Mouse (Mus musculus) liver, embryonic 11.5 days (tissue): Measurements from ENCODE around the gene Med1. TPM values are rescaled to one million over a fixed set of nuclear protein-coding genes. Genes with fewer than 3 reads are reported as not detected.

ENCODE experiments used
- ATAC-seq: fragments of 200-750 bp; cut with Nextera tagmentation; replicated peaks from 2 replicates; pipeline ENCODE4 v1.8.0; 2017; ENCODE audit warnings: moderate number of reproducible peaks, mild to moderate bottlenecking, moderate TSS enrichment, moderate library complexity; ENCODE audit not compliant: low FRiP score
- DNase-seq: peaks from one replicate; pipeline ENCODE4 v3.0.0-alpha.2; 2017; ENCODE audit warnings: low spot score
- H3K27ac ChIP-seq: fragments of 300-500 bp; sonication (generic); 2 replicates; pipeline ENCODE4 v1.5.1; 2014; ENCODE audit warnings: mild to moderate bottlenecking, low read depth, low read length, control low read depth
- H3K27me3 ChIP-seq: fragments of 300-500 bp; sonication (generic); replicated peaks from 2 replicates; pipeline ENCODE4 v1.6.1; 2014; ENCODE audit warnings: low read length, mixed read lengths; ENCODE audit not compliant: control insufficient read depth, insufficient read depth
- H3K36me3 ChIP-seq: fragments of 300-500 bp; sonication (generic); 2 replicates; pipeline ENCODE4 v1.6.1; 2014; ENCODE audit warnings: mild to moderate bottlenecking, low read length, moderate library complexity, mixed read lengths; ENCODE audit not compliant: control insufficient read depth, insufficient read depth
- H3K4me1 ChIP-seq: fragments of 300-500 bp; sonication (generic); replicated peaks from 2 replicates; pipeline ENCODE4 v1.6.1; 2014; ENCODE audit warnings: low read length, mixed read lengths; ENCODE audit not compliant: control insufficient read depth, insufficient read depth
- H3K4me2 ChIP-seq: fragments of 300-500 bp; sonication (generic); 2 replicates; pipeline ENCODE4 v1.6.1; 2014; ENCODE audit warnings: mild to moderate bottlenecking, control low read depth, moderate library complexity
- H3K4me3 ChIP-seq: fragments of 300-500 bp; sonication (generic); 2 replicates; pipeline ENCODE4 v1.5.1; 2014; ENCODE audit warnings: low read depth, low read length, control low read depth
- H3K9ac ChIP-seq: fragments of 300-500 bp; sonication (generic); 2 replicates; pipeline ENCODE4 v1.6.1; 2014; ENCODE audit warnings: low read depth, low read length, control low read depth
- H3K9me3 ChIP-seq: fragments of 300-500 bp; sonication (generic); 2 replicates; pipeline ENCODE4 v1.6.1; 2016; ENCODE audit warnings: low read length, inconsistent platforms, mixed read lengths; ENCODE audit not compliant: control insufficient read depth
- WGBS: fragments of 180-500 bp; shearing (Covaris S2); extraction: QIAGEN DNeasy Blood & Tissue Kit; methylation state at CpG from one replicate; pipeline ENCODE4 v1.1.7; 2014; 5-methylcytosine and 5-hydroxymethylcytosine counted together
- polyA plus RNA-seq: library from polyadenylated mRNA; unstranded; fragments of >200 nt; fragmentation: Nextera tagmentation; extraction: Ambion mirVana; gene quantifications from 2 replicates; pipeline ENCODE4 v1.2.1, GENCODE M21; 2014

The Med1 gene
- polyA plus RNA-seq, 1 experiment from 2014 or later: 61.4 TPM

DNA sequence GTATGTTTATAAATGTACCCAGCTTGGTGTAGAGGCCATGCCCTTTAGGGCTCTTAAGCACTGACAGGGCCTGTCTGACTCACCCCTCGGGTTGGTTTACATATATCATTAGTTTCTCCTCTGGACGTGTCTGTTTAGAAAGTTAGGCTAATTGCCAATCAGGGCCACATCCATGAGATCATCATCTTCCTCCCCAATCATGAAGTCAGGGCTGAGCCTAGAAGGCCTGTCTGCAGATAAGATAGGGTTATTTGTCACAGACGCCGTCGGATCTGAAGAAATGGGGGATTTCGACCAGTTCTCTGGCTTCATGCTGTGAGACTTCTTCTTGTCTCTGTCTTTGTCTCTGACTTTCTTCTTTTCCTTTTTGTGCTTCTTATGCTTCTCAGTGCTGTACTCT lies 38.0 kb downstream of the Med1 start:
- peaks cover 27% of the 10 kb centered on the region for H3K36me3 ChIP-seq
- H3K9me3 ChIP-seq: no peaks in the 10 kb centered on the region
- no peaks in the 10 kb centered on the region for H3K4me1 ChIP-seq
- H3K9ac ChIP-seq: no peak overlapping the region
- H3K27me3 ChIP-seq: no peaks in the 10 kb centered on the region
- DNase-seq: no peak
- no peak overlapping the region for H3K27ac ChIP-seq
- ATAC-seq: no peak
- 80% methylated on average over 6 of the region's 6 CpGs for WGBS
- H3K4me2 ChIP-seq: no peak overlapping the region
- H3K4me3 ChIP-seq: no peak overlapping the region

DNA sequence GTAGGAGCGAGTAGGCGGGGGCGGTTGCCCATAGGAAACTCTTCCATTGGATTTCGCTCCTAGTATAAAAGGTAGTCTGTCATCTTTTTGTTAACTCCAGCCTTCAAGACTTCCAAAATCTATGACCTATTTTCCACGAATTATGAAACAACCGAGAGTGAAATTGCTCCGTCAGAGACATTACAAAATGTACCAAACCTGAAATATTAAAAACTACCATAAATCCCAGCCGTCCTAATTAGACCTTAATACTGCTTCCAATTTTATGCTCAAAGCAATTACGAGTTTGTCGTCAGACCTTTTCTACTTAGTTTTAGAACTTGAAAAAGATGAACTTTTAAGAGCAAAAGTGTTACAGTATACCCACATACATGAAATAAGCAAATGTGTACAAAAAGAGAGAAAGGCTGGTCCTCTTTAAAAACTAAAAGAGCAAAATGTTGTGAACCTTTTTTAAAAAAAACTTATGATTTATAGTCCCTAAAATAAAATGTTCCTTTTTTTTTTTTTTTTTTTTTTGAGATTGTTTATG lies 42.4 kb downstream of the Med1 start:
- Histone ChIP-seq H3K36me3 (peaks cover 4% of the 10 kb centered on the region; the same call in 1 of the 2 replicates), H3K27me3 (no peaks in the 10 kb centered on the region), H3K9ac (no peak overlapping the region), H3K4me2 (peak overlapping the region; percentile 99), H3K27ac (no peak overlapping the region), H3K4me1 (peaks cover 6% of the 10 kb centered on the region; the same call in 1 of the 2 replicates), H3K9me3 (no peaks in the 10 kb centered on the region), H3K4me3 (peak overlapping the region; percentile 95)
- DNase-seq (no peak), ATAC-seq (no peak)
- WGBS: 8% methylated on average over 10 of the region's 10 CpGs

DNA sequence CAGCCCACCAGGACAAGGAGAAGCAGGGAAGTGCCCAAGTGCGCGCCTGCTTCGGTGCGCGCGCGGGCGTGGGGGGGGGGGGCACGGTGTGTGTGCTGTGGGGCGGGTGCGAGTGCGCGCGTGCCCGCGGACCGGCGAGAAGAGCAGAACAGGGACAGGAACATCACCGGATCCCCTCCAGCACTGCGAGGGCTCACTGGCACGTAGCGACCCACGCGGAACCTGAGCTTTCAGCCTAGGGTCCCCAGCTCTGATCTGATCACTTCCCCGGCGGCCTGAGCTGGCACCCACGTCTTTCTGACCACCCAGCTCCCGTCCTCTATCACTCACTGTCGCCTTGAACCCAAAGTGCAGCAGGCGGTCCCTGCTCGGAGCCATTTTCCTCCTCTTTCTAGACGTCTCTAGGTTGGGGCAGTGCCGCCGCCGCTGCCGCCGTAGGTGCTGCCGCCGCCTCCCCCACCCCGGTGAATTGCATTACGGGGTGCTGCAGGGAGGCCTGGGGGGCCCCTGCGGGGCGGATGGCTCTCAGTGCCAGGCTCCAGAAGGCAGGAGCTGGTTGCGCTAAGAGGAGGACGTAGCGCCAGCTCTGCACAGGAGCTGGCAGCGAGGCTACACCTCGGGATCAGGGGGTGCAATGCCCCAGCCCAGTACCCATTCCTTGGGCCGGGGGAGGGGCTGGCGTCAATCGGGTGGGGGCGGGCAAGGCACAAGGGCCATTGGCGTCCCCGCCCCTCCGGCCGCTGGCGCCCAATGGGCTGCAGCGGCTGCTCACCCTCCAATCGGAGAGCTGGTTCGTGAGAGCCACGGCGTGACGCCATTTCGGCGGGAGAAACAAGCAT lies 43.1 kb downstream of the Med1 start, which contains the start of gene Fbxl20:
Fbxl20 (minus strand) TSS at position 618 of the 839 bp plus-strand sequence.
- Histone ChIP-seq H3K4me3 (peak within 1 kb of the TSS; percentile 95), H3K36me3 (peaks cover 3% of the 10 kb centered on the region; the same call in 1 of the 2 replicates), H3K27ac (peak within 1 kb of the TSS; percentile 88), H3K9ac (peak within 1 kb of the TSS; percentile 92), H3K9me3 (no peaks in the 10 kb centered on the region), H3K27me3 (no peaks in the 10 kb centered on the region), H3K4me1 (peaks cover 6% of the 10 kb centered on the region; the same call in 1 of the 2 replicates), H3K4me2 (peak within 1 kb of the TSS; percentile 99)
- ATAC-seq (peak; percentile 85), DNase-seq (peak; percentile 85)
- WGBS: under 1% methylated on average over 46 of the region's 65 CpGs

DNA sequence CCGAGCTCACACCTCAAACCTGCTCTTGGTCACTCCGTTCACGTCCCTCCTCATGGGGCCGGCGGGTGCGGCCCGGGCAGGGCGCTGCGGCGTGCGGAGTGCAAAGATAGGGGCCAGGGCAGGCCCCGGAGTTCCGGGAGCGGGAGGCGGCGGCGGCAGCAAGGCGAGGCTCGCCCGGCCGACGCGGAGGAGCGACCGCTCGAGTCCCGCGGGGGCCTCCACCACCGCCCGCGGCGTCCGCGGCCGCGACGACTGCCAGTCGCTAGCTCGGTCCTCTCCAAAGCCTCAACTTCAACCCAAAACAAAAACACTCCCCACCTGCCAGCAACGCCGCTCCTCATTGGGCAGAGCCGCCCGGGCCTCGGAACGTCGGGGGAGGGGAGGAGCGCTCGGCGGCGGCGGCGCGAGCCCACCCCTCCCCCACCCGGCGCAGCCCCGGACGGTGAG lies 43.8 kb downstream of the Med1 start:
- peak; percentile 97 for DNase-seq
- Histone ChIP-seq H3K27me3 (no peaks in the 10 kb centered on the region), H3K4me3 (peak overlapping the region; percentile 95), H3K4me2 (peak overlapping the region; percentile 99), H3K36me3 (no peaks in the 10 kb centered on the region; the same call in 1 of the 2 replicates), H3K9me3 (no peaks in the 10 kb centered on the region), H3K4me1 (peaks cover 6% of the 10 kb centered on the region; the same call in 1 of the 2 replicates), H3K27ac (peak overlapping the region; percentile 88), H3K9ac (peak overlapping the region; percentile 92)
- under 1% methylated on average over 40 of the region's 57 CpGs for WGBS
- peak; percentile 86 for ATAC-seq

DNA sequence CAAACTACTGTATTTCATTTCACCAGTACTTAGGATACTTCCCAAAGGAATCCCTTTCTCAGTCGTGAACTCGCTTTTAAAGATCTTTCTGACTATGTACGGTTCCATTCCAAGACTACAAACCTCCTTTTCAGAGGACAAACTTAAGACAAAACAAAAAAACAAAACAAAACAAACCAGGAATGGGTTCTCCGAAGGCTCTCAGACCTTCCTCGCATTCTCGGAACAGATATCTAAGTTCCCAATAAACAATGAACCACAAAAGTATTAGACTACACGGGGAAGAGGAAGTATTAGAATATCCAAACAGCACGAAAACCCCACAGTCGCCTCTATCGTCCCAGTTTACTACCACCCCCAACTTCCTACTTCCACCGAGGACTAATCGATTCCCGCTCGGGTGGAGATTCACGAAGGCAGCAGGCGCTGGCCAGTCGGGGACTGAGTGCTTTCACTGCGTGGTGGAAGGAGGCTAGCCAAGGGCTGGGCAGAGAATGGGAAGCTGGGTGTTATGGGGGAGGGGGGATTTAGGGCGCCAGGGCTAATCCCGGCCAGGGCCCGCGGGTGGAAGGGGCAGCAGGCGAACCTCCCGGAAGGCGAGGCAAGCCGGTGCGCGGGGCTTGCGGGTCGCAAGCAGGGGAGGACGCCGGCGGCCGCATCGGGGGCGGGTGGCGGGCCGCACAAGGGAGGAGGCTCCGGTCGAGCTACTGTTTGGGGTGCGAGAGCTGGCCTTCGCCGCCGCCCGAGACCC lies 44.4 kb downstream of the Med1 start:
- Histone ChIP-seq H3K9ac (peak overlapping the region; percentile 92), H3K4me3 (peak overlapping the region; percentile 95), H3K27me3 (no peaks in the 10 kb centered on the region), H3K4me1 (peaks cover 6% of the 10 kb centered on the region; the same call in 1 of the 2 replicates), H3K36me3 (no peaks in the 10 kb centered on the region; the same call in 1 of the 2 replicates), H3K4me2 (peak overlapping the region; percentile 99), H3K27ac (peak overlapping the region; percentile 88), H3K9me3 (no peaks in the 10 kb centered on the region)
- WGBS: 2% methylated on average over 45 of the region's 45 CpGs
- ATAC-seq: peak; percentile 24
- DNase-seq: peak; percentile 63

DNA sequence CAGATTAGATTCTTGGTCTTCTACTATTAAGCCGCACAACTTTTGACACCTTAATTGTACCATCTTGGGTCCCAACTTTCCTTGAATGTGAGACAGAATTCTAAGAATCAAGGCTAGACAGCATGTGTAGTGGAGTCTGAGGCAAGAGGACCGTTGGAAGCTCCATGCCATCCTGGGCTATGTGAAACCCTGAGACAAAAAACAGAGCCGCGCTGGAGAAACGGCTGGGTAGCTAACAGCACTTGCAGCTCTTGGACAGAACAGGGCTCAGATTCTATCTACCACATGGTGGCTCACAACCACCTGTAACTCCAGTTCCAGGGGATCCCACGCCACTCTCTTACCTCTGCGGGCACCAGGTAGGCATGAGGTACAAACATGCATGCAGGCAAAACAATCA lies 47.2 kb downstream of the Med1 start:
- WGBS: 82% methylated on average over 7 of the region's 7 CpGs
- Histone ChIP-seq H3K27ac (no peak overlapping the region), H3K4me2 (no peak overlapping the region), H3K4me1 (peaks cover 6% of the 10 kb centered on the region; the same call in 1 of the 2 replicates), H3K4me3 (no peak overlapping the region), H3K9me3 (no peaks in the 10 kb centered on the region), H3K36me3 (no peaks in the 10 kb centered on the region), H3K27me3 (no peaks in the 10 kb centered on the region), H3K9ac (no peak overlapping the region)
- ATAC-seq (no peak), DNase-seq (no peak)

DNA sequence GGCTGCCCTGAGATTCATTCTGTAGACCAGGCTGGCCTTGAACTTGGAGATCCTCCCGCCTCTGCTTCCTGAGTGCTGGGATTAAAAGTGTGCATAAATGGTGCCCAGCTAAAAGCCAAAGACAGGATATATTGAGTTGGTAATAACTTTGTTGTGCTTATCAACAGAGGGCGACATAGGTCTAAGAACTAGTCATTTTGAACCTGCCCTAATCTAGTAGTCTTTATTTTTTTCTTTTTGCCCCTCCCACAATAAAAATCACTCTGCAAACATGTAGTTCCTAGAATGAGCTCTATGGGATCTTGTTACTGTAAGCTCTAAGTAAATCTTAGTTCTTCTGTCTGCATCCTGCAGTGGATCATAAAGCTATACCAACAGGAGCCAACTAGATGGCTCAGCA lies 50.5 kb downstream of the Med1 start:
- Histone ChIP-seq H3K4me2 (no peak overlapping the region), H3K27me3 (no peaks in the 10 kb centered on the region), H3K4me3 (no peak overlapping the region), H3K27ac (no peak overlapping the region), H3K4me1 (no peaks in the 10 kb centered on the region), H3K9ac (no peak overlapping the region), H3K9me3 (no peaks in the 10 kb centered on the region), H3K36me3 (no peaks in the 10 kb centered on the region)
- WGBS: 74% methylated on average over 2 of the region's 2 CpGs
- DNase-seq (no peak), ATAC-seq (no peak)

DNA sequence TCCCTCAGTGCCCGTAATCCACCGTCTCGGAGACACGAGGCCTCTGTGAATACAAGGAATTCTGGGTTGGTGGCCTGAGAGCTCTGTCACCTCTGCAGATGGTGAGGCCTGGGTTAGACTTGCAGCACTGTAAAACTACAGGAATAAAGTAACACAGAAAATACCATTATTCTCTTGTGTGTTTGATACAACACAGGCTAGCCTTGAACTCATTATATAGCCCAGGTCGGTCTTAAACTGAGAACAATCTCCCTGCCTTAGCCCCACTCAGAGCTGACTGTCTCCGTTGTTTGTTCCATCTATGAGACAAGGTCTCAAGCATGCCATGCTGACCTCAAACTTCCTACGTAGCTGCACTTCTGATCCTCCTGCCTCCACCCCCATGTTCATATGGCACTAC lies 54.2 kb downstream of the Med1 start:
- Histone ChIP-seq H3K36me3 (no peaks in the 10 kb centered on the region), H3K4me2 (no peak overlapping the region), H3K9me3 (no peaks in the 10 kb centered on the region), H3K27me3 (no peaks in the 10 kb centered on the region), H3K4me1 (no peaks in the 10 kb centered on the region), H3K9ac (no peak overlapping the region), H3K4me3 (no peak overlapping the region), H3K27ac (no peak overlapping the region)
- WGBS: 81% methylated on average over 7 of the region's 7 CpGs
- no peak for DNase-seq
- no peak for ATAC-seq
